Mouse (Mus musculus): ENCODE measurements around the gene Galnt15. TPM values are rescaled to one million over a fixed set of nuclear protein-coding genes. Genes with fewer than 3 reads are reported as not detected.

Gene Galnt15
- total and polyA plus RNA-seq, 2 experiments from 2014 or later, result 0.94 to 2.7 TPM

DNA sequence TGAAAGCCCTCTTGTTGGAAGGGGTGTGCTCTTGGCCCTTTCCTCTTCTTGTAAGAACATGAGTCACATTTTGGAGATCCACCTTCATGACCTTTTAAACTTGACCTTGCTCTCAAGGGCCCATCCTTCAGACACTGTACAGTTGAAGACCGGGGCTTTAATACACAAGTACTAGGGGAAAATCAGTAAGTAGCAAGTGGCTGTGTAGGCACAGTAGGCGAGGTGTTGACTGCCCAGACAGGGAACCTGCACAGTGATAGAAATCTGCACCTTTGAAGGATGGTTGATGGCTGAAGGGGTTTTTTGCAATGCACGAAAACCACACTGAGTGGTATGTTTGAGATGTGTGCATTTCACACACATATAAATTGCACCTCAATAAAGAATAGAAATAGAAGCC is 12.3 kb upstream of the Galnt15 start:
- no peak overlapping the region for H3K4me2 ChIP-seq (ENCODE audit: low read depth, low read length)
- H3K27ac ChIP-seq (ENCODE audit: low read depth), result no peak overlapping the region
- H3K36me3 ChIP-seq (replicated peaks; ENCODE audit: control insufficient read depth, insufficient read depth, low read length), result no peaks in the 10 kb centered on the region
- H3K4me1 ChIP-seq (ENCODE audit: control insufficient read depth, insufficient read depth), result peaks cover 4% of the 10 kb centered on the region; the same call in 1 of the 2 replicates
- TF ChIP-seq EP300 (IDR thresholded peaks at IDR 0.05; ENCODE audit: low read depth) (no peak), CTCF (IDR thresholded peaks at IDR 0.05; ENCODE audit: low read depth) (no peak)
- no peaks in the 10 kb centered on the region for H3K27me3 ChIP-seq (ENCODE audit: control insufficient read depth, insufficient read depth, low read length)
- no peak overlapping the region for H3K9ac ChIP-seq (replicated peaks; ENCODE audit: low read depth, low read length)
- H3K9me3 ChIP-seq (replicated peaks; ENCODE audit: control insufficient read depth, low read length), result no peaks in the 10 kb centered on the region
- ATAC-seq (ENCODE audit: insufficient read depth, low read depth) (no peak), DNase-seq (ENCODE audit: low spot score) (no peak)
- WGBS, result 71% methylated on average over 3 of the region's 3 CpGs
- no peak overlapping the region for H3K4me3 ChIP-seq (ENCODE audit: low read depth, low read length)

DNA sequence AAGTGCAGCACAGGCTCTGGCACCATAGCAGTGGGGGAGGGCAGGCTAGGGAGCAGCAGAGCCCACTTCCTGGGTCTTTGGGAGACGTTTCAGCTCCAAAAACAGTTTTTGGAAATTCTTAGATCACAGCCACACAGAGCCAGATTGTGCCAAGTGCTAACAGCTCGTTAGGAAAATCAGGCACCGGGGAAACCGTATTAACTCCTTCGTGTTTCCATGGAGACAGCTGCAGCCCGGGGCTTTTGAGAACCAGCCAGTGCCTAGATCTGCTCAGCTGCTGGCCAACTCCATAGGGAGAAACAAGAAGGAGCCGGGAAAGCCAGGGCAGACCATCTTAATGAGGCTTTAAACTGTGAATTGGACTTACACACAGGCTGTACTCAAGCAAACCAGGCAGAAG is 11.9 kb upstream of the Galnt15 start:
- Histone ChIP-seq H3K4me1 (ENCODE audit: control insufficient read depth, insufficient read depth) (peaks cover 4% of the 10 kb centered on the region; the same call in 1 of the 2 replicates), H3K36me3 (replicated peaks; ENCODE audit: control insufficient read depth, insufficient read depth, low read length) (no peaks in the 10 kb centered on the region), H3K4me2 (ENCODE audit: low read depth, low read length) (no peak overlapping the region), H3K4me3 (ENCODE audit: low read depth, low read length) (no peak overlapping the region), H3K9ac (replicated peaks; ENCODE audit: low read depth, low read length) (no peak overlapping the region), H3K27me3 (ENCODE audit: control insufficient read depth, insufficient read depth, low read length) (no peaks in the 10 kb centered on the region), H3K9me3 (replicated peaks; ENCODE audit: control insufficient read depth, low read length) (no peaks in the 10 kb centered on the region), H3K27ac (ENCODE audit: low read depth) (no peak overlapping the region)
- WGBS, result 20% methylated on average over 7 of the region's 7 CpGs
- no peak for DNase-seq (ENCODE audit: low spot score)
- TF ChIP-seq EP300 (IDR thresholded peaks at IDR 0.05; ENCODE audit: low read depth) (no peak), CTCF (IDR thresholded peaks at IDR 0.05; ENCODE audit: low read depth) (no peak)
- ATAC-seq (ENCODE audit: insufficient read depth, low read depth), result no peak

DNA sequence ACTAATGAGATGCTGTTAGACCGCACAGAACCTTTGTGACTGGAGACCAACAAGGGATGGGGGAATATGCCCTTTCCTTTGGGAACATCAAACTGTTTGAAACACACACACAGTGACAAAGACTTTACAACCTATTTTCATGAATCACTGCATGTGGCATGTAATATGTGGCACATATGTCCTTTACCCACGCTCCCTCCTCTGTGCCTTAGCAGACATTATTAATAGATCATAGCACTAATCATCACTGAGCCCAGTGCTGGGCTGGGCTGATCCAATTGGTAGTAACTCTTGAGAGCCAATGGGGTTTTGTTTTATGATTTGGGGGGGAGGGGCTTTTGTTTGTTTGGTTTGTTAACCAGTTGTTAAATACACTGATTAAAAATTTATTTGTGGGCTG is 11.3 kb upstream of the Galnt15 start:
- Histone ChIP-seq H3K27ac (ENCODE audit: low read depth) (no peak overlapping the region), H3K27me3 (ENCODE audit: control insufficient read depth, insufficient read depth, low read length) (no peaks in the 10 kb centered on the region), H3K36me3 (replicated peaks; ENCODE audit: control insufficient read depth, insufficient read depth, low read length) (no peaks in the 10 kb centered on the region), H3K9ac (replicated peaks; ENCODE audit: low read depth, low read length) (no peak overlapping the region), H3K4me3 (ENCODE audit: low read depth, low read length) (no peak overlapping the region), H3K9me3 (replicated peaks; ENCODE audit: control insufficient read depth, low read length) (no peaks in the 10 kb centered on the region), H3K4me2 (ENCODE audit: low read depth, low read length) (no peak overlapping the region), H3K4me1 (ENCODE audit: control insufficient read depth, insufficient read depth) (peaks cover 4% of the 10 kb centered on the region; the same call in 1 of the 2 replicates)
- DNase-seq (ENCODE audit: low spot score) (no peak), ATAC-seq (ENCODE audit: insufficient read depth, low read depth) (no peak)
- 86% methylated on average over 2 of the region's 2 CpGs for WGBS
- TF ChIP-seq EP300 (IDR thresholded peaks at IDR 0.05; ENCODE audit: low read depth) (no peak), CTCF (IDR thresholded peaks at IDR 0.05; ENCODE audit: low read depth) (no peak)

DNA sequence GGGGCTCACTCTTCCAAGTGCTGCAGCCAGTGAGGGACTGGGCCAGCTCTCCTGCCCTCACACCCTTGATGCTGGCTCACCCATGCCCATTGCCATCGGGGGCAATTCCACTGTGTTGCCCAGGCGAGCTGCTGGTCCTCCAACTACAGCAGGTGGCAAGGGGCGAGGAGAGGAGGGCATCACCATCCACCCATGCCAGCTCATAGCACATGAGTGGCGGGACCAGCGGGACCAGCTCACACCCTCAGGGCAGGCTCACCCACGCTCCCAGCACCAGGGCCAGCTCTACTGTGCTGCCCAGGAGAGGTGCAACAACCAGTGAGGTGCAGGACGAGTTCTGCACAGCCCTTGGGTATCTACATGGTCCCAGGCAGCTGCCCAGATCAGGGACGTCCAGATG is 9.7 kb upstream of the Galnt15 start:
- 82% methylated on average over 6 of the region's 8 CpGs for WGBS
- TF ChIP-seq EP300 (IDR thresholded peaks at IDR 0.05; ENCODE audit: low read depth) (no peak), CTCF (IDR thresholded peaks at IDR 0.05; ENCODE audit: low read depth) (no peak)
- Histone ChIP-seq H3K27ac (ENCODE audit: low read depth) (no peak overlapping the region), H3K4me2 (ENCODE audit: low read depth, low read length) (no peak overlapping the region), H3K9ac (replicated peaks; ENCODE audit: low read depth, low read length) (no peak overlapping the region), H3K4me1 (ENCODE audit: control insufficient read depth, insufficient read depth) (peaks cover 4% of the 10 kb centered on the region; the same call in 1 of the 2 replicates), H3K36me3 (replicated peaks; ENCODE audit: control insufficient read depth, insufficient read depth, low read length) (no peaks in the 10 kb centered on the region), H3K4me3 (ENCODE audit: low read depth, low read length) (no peak overlapping the region), H3K27me3 (ENCODE audit: control insufficient read depth, insufficient read depth, low read length) (no peaks in the 10 kb centered on the region), H3K9me3 (replicated peaks; ENCODE audit: control insufficient read depth, low read length) (no peaks in the 10 kb centered on the region)
- ATAC-seq (ENCODE audit: insufficient read depth, low read depth), result no peak
- DNase-seq (ENCODE audit: low spot score), result no peak

DNA sequence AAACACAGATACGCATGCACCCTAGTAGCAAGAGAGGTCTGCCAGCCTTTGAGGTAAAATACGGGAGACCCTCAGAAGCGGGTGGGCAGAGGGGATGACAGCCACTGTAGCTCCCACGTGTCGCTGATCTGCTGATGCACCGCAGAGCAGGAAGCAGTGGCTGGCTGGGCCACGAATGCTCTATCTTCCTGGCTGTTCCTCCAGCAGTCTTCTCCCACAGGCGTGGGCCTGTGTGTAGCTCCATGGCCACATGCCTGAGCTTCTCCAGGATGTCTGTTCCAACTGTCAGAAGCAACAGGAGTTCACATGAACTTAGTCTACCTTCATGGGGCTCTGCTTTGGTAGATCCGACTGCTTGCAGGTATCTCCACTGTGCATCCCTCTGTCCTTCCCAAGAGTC is 6.8 kb upstream of the Galnt15 start:
- no peaks in the 10 kb centered on the region for H3K36me3 ChIP-seq (replicated peaks; ENCODE audit: control insufficient read depth, insufficient read depth, low read length)
- 43% methylated on average over 9 of the region's 9 CpGs for WGBS
- H3K9ac ChIP-seq (replicated peaks; ENCODE audit: low read depth, low read length), result no peak overlapping the region
- ATAC-seq (ENCODE audit: insufficient read depth, low read depth), result no peak
- no peaks in the 10 kb centered on the region for H3K9me3 ChIP-seq (replicated peaks; ENCODE audit: control insufficient read depth, low read length)
- H3K4me1 ChIP-seq (ENCODE audit: control insufficient read depth, insufficient read depth), result no peaks in the 10 kb centered on the region; the same call in 1 of the 2 replicates
- DNase-seq (ENCODE audit: low spot score), result no peak
- no peak for TF ChIP-seq CTCF (IDR thresholded peaks at IDR 0.05; ENCODE audit: low read depth)
- no peak overlapping the region for H3K4me3 ChIP-seq (ENCODE audit: low read depth, low read length)
- H3K27me3 ChIP-seq (ENCODE audit: control insufficient read depth, insufficient read depth, low read length), result no peaks in the 10 kb centered on the region
- H3K27ac ChIP-seq (ENCODE audit: low read depth), result no peak overlapping the region
- no peak overlapping the region for H3K4me2 ChIP-seq (ENCODE audit: low read depth, low read length)

DNA sequence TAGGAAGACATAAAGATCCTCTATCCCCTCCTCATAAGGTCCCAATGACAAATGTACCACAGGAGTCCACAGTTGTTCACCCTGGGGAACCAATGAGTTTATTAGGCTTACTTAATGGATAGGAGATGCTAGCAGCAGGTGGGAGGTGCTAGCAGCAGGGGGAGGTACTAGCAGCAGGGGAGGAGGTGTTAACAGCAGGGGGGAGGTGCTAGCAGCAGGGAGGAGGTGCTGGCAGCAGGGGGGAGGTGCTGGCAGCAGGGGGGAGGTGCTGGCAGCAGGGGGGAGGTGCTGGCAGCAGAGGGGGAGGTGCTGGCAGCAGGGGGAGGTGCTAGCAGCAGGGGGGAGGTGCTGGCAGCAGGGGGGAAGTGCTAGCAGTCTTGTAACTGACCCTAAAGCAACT is 6.3 kb upstream of the Galnt15 start:
- ATAC-seq (ENCODE audit: insufficient read depth, low read depth) (no peak), DNase-seq (ENCODE audit: low spot score) (no peak)
- Histone ChIP-seq H3K4me3 (ENCODE audit: low read depth, low read length) (no peak overlapping the region), H3K4me2 (ENCODE audit: low read depth, low read length) (no peak overlapping the region), H3K27ac (ENCODE audit: low read depth) (no peak overlapping the region), H3K9ac (replicated peaks; ENCODE audit: low read depth, low read length) (no peak overlapping the region), H3K27me3 (ENCODE audit: control insufficient read depth, insufficient read depth, low read length) (no peaks in the 10 kb centered on the region), H3K9me3 (replicated peaks; ENCODE audit: control insufficient read depth, low read length) (no peaks in the 10 kb centered on the region), H3K36me3 (replicated peaks; ENCODE audit: control insufficient read depth, insufficient read depth, low read length) (no peaks in the 10 kb centered on the region), H3K4me1 (ENCODE audit: control insufficient read depth, insufficient read depth) (no peaks in the 10 kb centered on the region)
- TF ChIP-seq CTCF (IDR thresholded peaks at IDR 0.05; ENCODE audit: low read depth) (no peak), EP300 (IDR thresholded peaks at IDR 0.05; ENCODE audit: low read depth) (no peak)
